Mouse (Mus musculus): ENCODE data around the gene Spg7. TPM values are rescaled to one million over a fixed set of nuclear protein-coding genes. Genes with fewer than 3 reads are reported as not detected.

Gene Spg7
- total and polyA plus RNA-seq, 3 experiments = 28.9 to 36.0 TPM; not detected in 1

GRCm38 (mm10) chr8:123105553-123106326 lies 43.0 kb downstream of the Spg7 start (continued):
- TF ChIP-seq POLR2A (IDR thresholded peaks at IDR 0.05; ENCODE audit: control insufficient read depth in 1 of 2, insufficient read depth in 1 of 2, low read depth in 1 of 2, low read length in 2 of 2, poor library complexity in 1 of 2) (peak; percentile 16 to 84; a peak in 3 of 4 replicates), CTCF (IDR thresholded peaks at IDR 0.05 in 2 of 3, conservative IDR thresholded peaks at IDR 0.05 in 1 of 3; ENCODE audit: control insufficient read depth in 1 of 3, insufficient read depth in 1 of 3, low read depth in 2 of 3, low read length in 3 of 3, poor library complexity in 1 of 3, severe bottlenecking in 1 of 3) (peak in 2 of 3 experiments; percentile 47 to 71; a peak in 4 of 6 replicates), ZC3H11A (IDR thresholded peaks at IDR 0.05; ENCODE audit: low read depth, low read length) (no peak), UBTF (IDR thresholded peaks at IDR 0.05; ENCODE audit: borderline replicate concordance, insufficient read depth, low read depth, low read length) (no peak), ZMIZ1 (IDR thresholded peaks at IDR 0.05; ENCODE audit: low read depth, low read length) (peak; percentile 89), BHLHE40 (IDR thresholded peaks at IDR 0.05; ENCODE audit: borderline replicate concordance, low read depth, low read length) (no peak), MYB (IDR thresholded peaks at IDR 0.05; ENCODE audit: low read depth, low read length) (peak; percentile 54), POLR2AphosphoS5 (IDR thresholded peaks at IDR 0.05; ENCODE audit: borderline replicate concordance, low read depth, low read length) (no peak), SIN3A (IDR thresholded peaks at IDR 0.05; ENCODE audit: low read length) (peak; percentile 53; the same call in 1 of the 2 replicates), USF2 (IDR thresholded peaks at IDR 0.05; ENCODE audit: borderline replicate concordance in 1 of 2, insufficient read depth in 1 of 2, low read depth in 1 of 2, low read length in 2 of 2) (no peak)

GRCm38 (mm10) chr8:123106531-123106930 lies 43.8 kb downstream of the Spg7 start:
- no peak overlapping the region for H3K4me3 ChIP-seq (ENCODE audit: control insufficient read depth in 1 of 2, insufficient read depth in 1 of 2, low read depth in 2 of 2, low read length in 2 of 2)
- no peaks in the 10 kb centered on the region for H3K27me3 ChIP-seq (ENCODE audit: control insufficient read depth in 1 of 2, insufficient read depth in 2 of 2, low read length in 2 of 2)
- H3K79me2 ChIP-seq (ENCODE audit: control insufficient read depth, insufficient read depth, low read length, poor library complexity) = peaks cover 26% of the 10 kb centered on the region
- H3K36me3 ChIP-seq (ENCODE audit: control insufficient read depth in 1 of 2, insufficient read depth in 2 of 2, low read length in 2 of 2) = peaks cover 13 to 15% of the 10 kb centered on the region in 2 experiments
- H3K9ac ChIP-seq (ENCODE audit: control insufficient read depth, low read depth, low read length, poor library complexity, severe bottlenecking) = no peak overlapping the region
- peaks cover 2 to 8% of the 10 kb centered on the region in 2 experiments; a peak in 1 of 4 replicates for H3K4me1 ChIP-seq (ENCODE audit: control insufficient read depth in 1 of 2, insufficient read depth in 2 of 2, low read length in 2 of 2)
- no peaks in the 10 kb centered on the region for H3K9me3 ChIP-seq (replicated peaks; ENCODE audit: insufficient read depth, low read length)
- TF ChIP-seq MYC (IDR thresholded peaks at IDR 0.05; ENCODE audit: low read depth, low read length) = peak; percentile 68; the same call in 1 of the 2 replicates
- TF ChIP-seq JUND (IDR thresholded peaks at IDR 0.05; ENCODE audit: low read depth, low read length) = 0 out of 2 replicates have a peak, but pooled peaks have one; percentile 8
- peak; percentile 43 for TF ChIP-seq RAD21 (IDR thresholded peaks at IDR 0.05; ENCODE audit: low read depth, low read length)
- TF ChIP-seq ZNF384 (IDR thresholded peaks at IDR 0.05; ENCODE audit: low read depth, low read length) = 0 out of 2 replicates have a peak, but pooled peaks have one; percentile 35
- TF ChIP-seq ZKSCAN1 (IDR thresholded peaks at IDR 0.05; ENCODE audit: low read depth, low read length) = no peak
- TF ChIP-seq CTCF (IDR thresholded peaks at IDR 0.05 in 2 of 3, conservative IDR thresholded peaks at IDR 0.05 in 1 of 3; ENCODE audit: control insufficient read depth in 1 of 3, insufficient read depth in 1 of 3, low read depth in 2 of 3, low read length in 3 of 3, poor library complexity in 1 of 3, severe bottlenecking in 1 of 3) = peak; percentile 28 to 65 (median 44); a peak in 5 of 6 replicates
- no peak for TF ChIP-seq GABPA (IDR thresholded peaks at IDR 0.05; ENCODE audit: low read depth, low read length)
- TF ChIP-seq SMC3 (IDR thresholded peaks at IDR 0.05; ENCODE audit: low read depth, low read length) = peak; percentile 49
- no peak for TF ChIP-seq NELFE (IDR thresholded peaks at IDR 0.05; ENCODE audit: low read depth, low read length)
- no peak overlapping the region for H3K27ac ChIP-seq (ENCODE audit: control insufficient read depth, low read depth, low read length)
- peak; percentile 77 for DNase-seq (ENCODE audit: low read depth, low spot score)

Data from MEL (cell line).